Mouse (Mus musculus) hindbrain, embryonic 14.5 days (tissue): Measurements from ENCODE around the gene Trmt10a. TPM values are rescaled to one million over a fixed set of nuclear protein-coding genes. Genes with fewer than 3 reads are reported as not detected.
A peak's percentile ranks its signal among the peaks of the same experiment; 100 is the strongest.

ENCODE experiments used
- ATAC-seq: fragments of 200-750 bp; cut with Nextera tagmentation; 2 replicates; pipeline ENCODE4 v1.8.0; 2017; ENCODE audit warnings: moderate number of reproducible peaks, mild to moderate bottlenecking, moderate TSS enrichment, moderate library complexity; ENCODE audit not compliant: low FRiP score
- DNase-seq: peaks from one replicate; pipeline ENCODE4 v3.0.0-alpha.2; 2015; ENCODE audit warnings: low spot score
- H3K27ac ChIP-seq: fragments of 300-500 bp; sonication (generic); 2 replicates; pipeline ENCODE4 v1.5.1; 2014; ENCODE audit warnings: mild to moderate bottlenecking, moderate library complexity
- H3K27me3 ChIP-seq: fragments of 300-500 bp; sonication (generic); 2 replicates; pipeline ENCODE4 v1.6.1; 2014; ENCODE audit warnings: mild to moderate bottlenecking, low read length, mixed read lengths; ENCODE audit not compliant: control insufficient read depth, insufficient read depth
- H3K36me3 ChIP-seq: fragments of 300-500 bp; sonication (generic); replicated peaks from 2 replicates; pipeline ENCODE4 v1.6.1; 2014; ENCODE audit not compliant: control insufficient read depth, insufficient read depth
- H3K4me1 ChIP-seq: fragments of 300-500 bp; sonication (generic); replicated peaks from 2 replicates; pipeline ENCODE4 v1.6.1; 2014; ENCODE audit warnings: antibody characterized with exemption, low read length, mixed read lengths; ENCODE audit not compliant: control insufficient read depth, insufficient read depth
- H3K4me2 ChIP-seq: fragments of 300-500 bp; sonication (generic); replicated peaks from 2 replicates; pipeline ENCODE4 v1.6.1; 2014; ENCODE audit warnings: mild to moderate bottlenecking, moderate library complexity
- H3K4me3 ChIP-seq: fragments of 300-500 bp; sonication (generic); replicated peaks from 2 replicates; pipeline ENCODE4 v1.5.1; 2014; ENCODE audit warnings: mild to moderate bottlenecking, low read length
- H3K9ac ChIP-seq: fragments of 300-500 bp; sonication (generic); 2 replicates; pipeline ENCODE4 v1.6.1; 2014
- H3K9me3 ChIP-seq: fragments of 300-500 bp; sonication (generic); 2 replicates; pipeline ENCODE4 v1.6.1; 2016; ENCODE audit warnings: low read length; ENCODE audit not compliant: control insufficient read depth
- WGBS: fragments of 180-500 bp; shearing (Covaris S2); extraction: QIAGEN DNeasy Blood & Tissue Kit; methylation state at CpG from one replicate; pipeline ENCODE4 v1.1.7; 2014; 5-methylcytosine and 5-hydroxymethylcytosine counted together
- polyA plus RNA-seq: library from polyadenylated mRNA; unstranded; fragments of >200 nt; fragmentation: Nextera tagmentation; extraction: Ambion mirVana; gene quantifications from 2 replicates; pipeline ENCODE4 v1.2.1, GENCODE M21; 2014

Trmt10a gene
- polyA plus RNA-seq, 1 experiment from 2014 or later = 9.5 TPM

DNA sequence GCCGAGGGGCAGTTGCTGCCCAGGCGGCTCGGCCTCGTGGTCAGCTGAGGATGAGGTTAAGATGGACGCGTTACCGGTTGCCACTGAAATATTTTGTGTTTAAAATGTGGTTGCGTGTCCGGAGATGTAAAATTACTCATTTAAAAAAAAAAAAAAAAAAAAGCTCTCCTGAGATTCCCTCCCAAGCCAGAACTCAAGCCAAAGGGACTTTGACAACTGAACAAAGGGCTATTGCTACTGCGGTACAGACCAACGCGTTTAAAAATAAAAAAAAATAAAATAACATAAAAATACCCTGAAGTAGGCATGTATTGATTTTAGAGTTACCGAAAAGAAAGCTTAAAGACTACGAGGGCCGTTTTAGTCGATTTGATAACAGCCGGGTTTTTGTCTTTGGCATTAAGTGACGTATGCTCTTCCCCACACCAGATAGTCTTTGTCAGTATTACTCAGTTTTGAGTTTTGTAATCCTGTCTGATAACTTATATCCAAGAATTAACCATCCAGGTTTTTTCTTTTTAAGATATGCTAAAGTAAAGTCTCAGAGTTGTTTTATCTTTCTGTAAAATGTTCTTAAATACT, 903 bp downstream of the Trmt10a start:
- Histone ChIP-seq H3K9ac (peak overlapping the region; percentile 80), H3K4me2 (peak overlapping the region; percentile 89), H3K27ac (peak overlapping the region; percentile 92), H3K36me3 (0 out of 2 replicates have a peak, but pooled peaks cover 3% of the 10 kb centered on the region), H3K27me3 (no peaks in the 10 kb centered on the region), H3K4me1 (peaks cover 6% of the 10 kb centered on the region; the same call in 1 of the 2 replicates), H3K9me3 (no peaks in the 10 kb centered on the region), H3K4me3 (peak overlapping the region; percentile 41)
- DNase-seq (peak; percentile 72), ATAC-seq (no peak)
- WGBS = under 1% methylated on average over 18 of the region's 18 CpGs

DNA sequence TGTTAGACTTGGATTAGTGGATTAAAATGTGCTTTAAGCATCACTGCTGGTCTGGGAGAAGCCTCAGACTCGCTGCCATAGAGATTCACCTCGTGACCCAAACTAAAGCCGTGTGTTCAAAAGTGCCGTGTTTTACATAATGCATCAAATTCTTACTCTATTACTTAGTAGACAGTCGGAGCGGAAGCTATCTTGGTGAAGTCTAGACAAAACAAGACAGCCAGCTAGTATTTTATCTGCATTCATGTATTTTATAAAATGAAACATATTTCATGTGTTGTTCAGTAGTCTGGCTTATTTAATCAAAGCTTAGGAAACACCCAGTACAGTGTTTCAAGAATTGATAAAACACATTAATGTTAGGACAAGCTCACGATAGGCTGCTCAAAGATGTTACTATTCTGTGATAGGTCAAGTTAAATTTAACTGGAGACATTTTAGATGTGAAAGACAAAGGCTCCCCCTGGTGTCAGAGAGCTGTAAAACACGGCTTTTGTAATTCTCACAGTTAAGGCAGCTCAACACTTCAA, 1.5 kb downstream of the Trmt10a start, which contains the start of gene Mttp:
Gene Mttp (minus strand): TSS at position 327 of the 530 bp plus-strand sequence.
- no peaks in the 10 kb centered on the region for H3K27me3 ChIP-seq
- peak within 1 kb of the TSS; percentile 89 for H3K4me2 ChIP-seq
- H3K27ac ChIP-seq = peak within 1 kb of the TSS; percentile 92
- ATAC-seq = no peak
- H3K4me1 ChIP-seq = peaks cover 6% of the 10 kb centered on the region; the same call in 1 of the 2 replicates
- DNase-seq = peak; percentile 95
- no peaks in the 10 kb centered on the region for H3K9me3 ChIP-seq
- H3K36me3 ChIP-seq = 0 out of 2 replicates have a peak, but pooled peaks cover 6% of the 10 kb centered on the region
- H3K9ac ChIP-seq = peak within 1 kb of the TSS; percentile 80
- peak within 1 kb of the TSS; percentile 41 for H3K4me3 ChIP-seq
- 2% methylated on average over 8 of the region's 8 CpGs for WGBS

DNA sequence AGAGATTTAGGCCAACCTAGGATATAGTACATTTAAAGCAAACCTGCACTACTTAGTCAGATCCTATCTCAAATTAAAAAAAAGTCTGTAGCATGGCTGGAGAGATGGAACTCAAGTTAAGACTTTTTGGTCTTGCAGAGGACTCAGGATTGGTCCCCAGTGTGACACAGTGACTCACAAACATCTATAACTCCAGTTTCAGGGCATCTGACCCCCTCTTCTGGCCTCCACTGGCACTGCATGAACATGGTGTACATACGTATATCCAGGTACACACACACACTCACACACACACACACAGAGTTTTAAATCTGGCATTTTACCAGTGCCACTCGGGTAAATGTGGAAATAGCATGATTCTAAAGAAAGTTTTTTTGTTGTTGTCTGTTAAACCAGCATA, 5.6 kb downstream of the Trmt10a start:
- Histone ChIP-seq H3K9ac (no peak overlapping the region), H3K9me3 (no peaks in the 10 kb centered on the region), H3K4me1 (no peaks in the 10 kb centered on the region), H3K27me3 (no peaks in the 10 kb centered on the region), H3K27ac (no peak overlapping the region), H3K4me2 (no peak overlapping the region), H3K4me3 (no peak overlapping the region), H3K36me3 (peaks cover 6% of the 10 kb centered on the region; the same call in 1 of the 2 replicates)
- DNase-seq (no peak), ATAC-seq (no peak)
- 94% methylated on average over 2 of the region's 2 CpGs for WGBS

DNA sequence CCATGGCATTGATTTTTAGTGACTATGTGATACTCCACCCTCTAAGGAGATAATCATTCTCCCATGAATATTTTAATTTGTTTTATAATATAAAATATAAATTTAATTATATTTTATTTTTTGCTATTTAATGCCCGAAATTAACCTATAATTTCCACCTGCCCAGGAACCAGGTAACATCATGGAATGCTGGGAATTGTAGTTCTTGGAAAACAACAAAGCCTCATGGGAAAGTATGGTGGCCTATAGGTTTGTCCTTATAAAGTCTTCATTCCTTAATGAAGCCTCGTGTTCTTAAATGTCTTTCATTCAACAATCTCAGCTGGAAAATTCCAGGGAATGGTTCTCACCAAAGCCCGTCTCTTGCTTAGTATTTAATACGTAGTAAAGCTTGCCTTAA, 11.8 kb downstream of the Trmt10a start:
- H3K4me3 ChIP-seq = no peak overlapping the region
- DNase-seq = no peak
- no peak for ATAC-seq
- H3K27me3 ChIP-seq = no peaks in the 10 kb centered on the region
- no peaks in the 10 kb centered on the region for H3K9me3 ChIP-seq
- WGBS = 92% methylated on average over 4 of the region's 4 CpGs
- H3K9ac ChIP-seq = no peak overlapping the region
- no peaks in the 10 kb centered on the region for H3K4me1 ChIP-seq
- no peak overlapping the region for H3K4me2 ChIP-seq
- no peaks in the 10 kb centered on the region; the same call in 1 of the 2 replicates for H3K36me3 ChIP-seq
- H3K27ac ChIP-seq = no peak overlapping the region

DNA sequence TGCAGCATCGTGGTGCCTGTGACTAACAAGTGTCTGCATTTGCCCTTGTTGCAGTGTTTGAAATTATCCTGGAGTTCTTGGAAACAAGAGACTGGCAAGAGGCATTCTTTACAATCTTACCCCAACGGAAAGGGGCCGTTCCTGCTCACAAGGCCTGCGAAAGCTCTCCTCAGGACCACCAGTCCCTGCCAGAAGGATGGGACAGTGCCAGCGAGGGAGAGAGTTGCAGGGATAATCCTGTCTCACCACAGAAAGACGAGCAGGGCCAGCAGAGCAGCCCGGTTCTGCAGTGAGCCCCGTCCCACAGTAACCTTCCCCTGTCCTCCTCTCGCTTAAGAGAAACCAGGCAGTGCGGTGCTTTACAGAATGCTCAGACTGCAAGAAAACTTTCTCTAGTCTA, 13.4 kb downstream of the Trmt10a start:
- Histone ChIP-seq H3K9ac (no peak overlapping the region), H3K36me3 (no peaks in the 10 kb centered on the region), H3K4me3 (no peak overlapping the region), H3K4me2 (no peak overlapping the region), H3K27ac (no peak overlapping the region), H3K4me1 (no peaks in the 10 kb centered on the region), H3K27me3 (no peaks in the 10 kb centered on the region), H3K9me3 (no peaks in the 10 kb centered on the region)
- DNase-seq (no peak), ATAC-seq (no peak)
- 82% methylated on average over 10 of the region's 10 CpGs for WGBS

DNA sequence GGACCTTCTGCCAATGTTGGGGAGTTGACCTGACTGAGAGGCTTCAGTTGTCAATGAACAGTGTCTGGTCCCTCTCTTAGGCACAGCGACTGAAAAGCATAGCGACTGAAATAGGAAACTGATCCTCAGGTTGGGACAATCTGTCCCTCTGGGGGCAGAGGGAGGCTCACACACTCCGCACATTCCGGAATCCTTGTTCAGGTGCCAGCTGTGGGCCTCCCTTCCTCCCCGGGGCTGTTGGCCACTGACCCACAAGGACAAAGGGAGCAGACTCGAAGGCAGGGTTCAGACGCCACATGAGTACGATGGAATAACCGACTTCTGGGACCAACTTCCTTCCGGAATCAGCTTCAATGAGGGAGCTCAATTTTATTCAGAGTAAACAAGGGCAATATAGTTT, 18.4 kb downstream of the Trmt10a start:
- Histone ChIP-seq H3K36me3 (no peaks in the 10 kb centered on the region), H3K4me2 (no peak overlapping the region), H3K27me3 (no peaks in the 10 kb centered on the region), H3K27ac (no peak overlapping the region), H3K9ac (no peak overlapping the region), H3K4me1 (no peaks in the 10 kb centered on the region), H3K9me3 (no peaks in the 10 kb centered on the region), H3K4me3 (no peak overlapping the region)
- DNase-seq = no peak
- no peak for ATAC-seq
- 83% methylated on average over 10 of the region's 10 CpGs for WGBS

DNA sequence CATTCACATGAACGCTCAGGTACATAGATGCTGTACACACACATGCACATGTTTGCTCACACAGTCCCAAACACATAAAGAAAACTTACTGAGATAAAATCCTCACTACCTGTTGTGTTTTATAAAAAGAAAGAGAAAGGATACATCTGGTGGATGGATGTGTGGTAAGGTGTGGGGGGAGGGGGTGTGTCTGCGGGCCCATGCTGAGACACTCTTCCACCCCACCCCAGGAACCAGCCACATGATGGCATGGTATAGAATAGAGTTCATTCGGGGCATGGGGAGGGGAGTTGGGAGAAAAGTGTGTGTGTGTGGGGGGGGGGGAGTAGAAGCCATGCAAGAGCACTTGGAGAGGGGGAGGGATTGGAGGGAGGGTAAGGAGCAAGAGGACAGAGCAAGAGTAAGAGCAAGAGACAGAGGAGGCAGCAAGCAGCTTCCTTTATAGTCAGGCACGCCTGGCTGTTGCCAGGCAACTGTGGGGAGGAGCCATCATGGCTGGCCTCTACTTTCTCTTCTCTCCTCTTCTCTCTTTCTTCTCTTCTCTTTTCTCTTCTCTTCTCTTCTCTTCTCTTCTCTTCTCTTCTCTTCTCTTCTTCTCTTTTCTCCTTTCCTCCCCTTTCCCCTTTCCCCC, 19.4 kb downstream of the Trmt10a start:
- no peak overlapping the region for H3K4me2 ChIP-seq
- no peaks in the 10 kb centered on the region for H3K4me1 ChIP-seq
- H3K27me3 ChIP-seq = no peaks in the 10 kb centered on the region
- no peak overlapping the region for H3K4me3 ChIP-seq
- no peaks in the 10 kb centered on the region for H3K36me3 ChIP-seq
- H3K27ac ChIP-seq = no peak overlapping the region
- DNase-seq (no peak), ATAC-seq (no peak)
- H3K9me3 ChIP-seq = no peaks in the 10 kb centered on the region
- H3K9ac ChIP-seq = no peak overlapping the region
- WGBS = 55% methylated on average over 4 of the region's 4 CpGs

DNA sequence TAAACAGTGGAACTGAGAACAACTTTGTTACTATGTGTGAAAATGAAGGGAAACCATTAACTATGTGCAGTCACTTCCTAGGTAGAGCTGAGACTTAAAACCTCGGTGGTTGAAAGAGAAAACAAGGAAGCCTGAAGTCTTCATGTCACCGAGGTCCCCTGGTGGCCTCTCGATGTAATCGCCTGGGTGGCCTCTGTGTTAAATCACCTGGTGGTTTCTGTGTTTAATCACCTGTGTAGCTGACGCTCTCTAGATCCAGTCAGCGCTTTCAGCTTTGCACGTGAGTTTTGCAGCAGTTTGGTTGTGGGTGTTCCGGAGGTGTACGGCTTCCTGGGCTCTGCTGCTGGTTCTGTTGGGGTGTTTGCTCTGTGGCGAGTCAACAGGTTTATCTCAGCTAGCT, 30.0 kb downstream of the Trmt10a start:
- ATAC-seq = no peak
- Histone ChIP-seq H3K9me3 (peaks cover 6% of the 10 kb centered on the region; the same call in 1 of the 2 replicates), H3K4me1 (no peaks in the 10 kb centered on the region), H3K27me3 (no peaks in the 10 kb centered on the region), H3K36me3 (no peaks in the 10 kb centered on the region), H3K27ac (no peak overlapping the region), H3K4me3 (no peak overlapping the region), H3K4me2 (no peak overlapping the region), H3K9ac (no peak overlapping the region)
- WGBS = 78% methylated on average over 10 of the region's 10 CpGs
- DNase-seq = no peak

DNA sequence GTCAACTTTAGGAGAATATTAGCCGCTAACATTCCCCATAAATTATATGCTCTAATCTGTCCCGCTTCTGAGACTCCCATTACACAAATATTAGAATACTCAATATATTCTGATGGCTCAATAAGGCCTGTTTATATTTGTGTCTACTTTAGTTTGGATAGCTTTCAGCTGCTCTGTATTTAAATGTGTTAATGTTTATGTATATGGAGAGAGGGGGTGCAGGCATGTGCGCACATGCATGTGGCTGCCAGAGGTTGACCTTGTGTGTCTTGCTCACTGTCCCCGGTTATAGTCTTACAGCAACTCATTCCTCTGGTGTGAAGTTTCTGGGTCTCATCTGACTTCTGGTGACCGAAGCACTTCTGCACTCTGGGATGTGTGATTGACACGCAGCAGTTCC, 32.3 kb downstream of the Trmt10a start:
- DNase-seq (no peak), ATAC-seq (no peak)
- no peak overlapping the region for H3K4me3 ChIP-seq
- no peak overlapping the region for H3K9ac ChIP-seq
- H3K9me3 ChIP-seq = peaks cover 6% of the 10 kb centered on the region; the same call in 1 of the 2 replicates
- 92% methylated on average over 6 of the region's 6 CpGs for WGBS
- no peak overlapping the region for H3K4me2 ChIP-seq
- H3K27ac ChIP-seq = no peak overlapping the region
- H3K4me1 ChIP-seq = no peaks in the 10 kb centered on the region
- H3K36me3 ChIP-seq = no peaks in the 10 kb centered on the region
- H3K27me3 ChIP-seq = no peaks in the 10 kb centered on the region
